Mouse (Mus musculus) stomach, postnatal 0 days (tissue): Measurements from ENCODE around the gene B3gnt2. TPM values are rescaled to one million over a fixed set of nuclear protein-coding genes. Genes with fewer than 3 reads are reported as not detected.

Experiments
- ATAC-seq: fragments of 200-750 bp; cut with Nextera tagmentation; 2 replicates; pipeline ENCODE4 v1.8.0; 2017; ENCODE audit not compliant: low FRiP score, low TSS enrichment
- DNase-seq: peaks from one replicate; pipeline ENCODE4 v3.0.0-alpha.2; 2016; ENCODE audit warnings: low spot score
- H3K27ac ChIP-seq: fragments of 300-500 bp; sonication (generic); replicated peaks from 2 replicates; pipeline ENCODE4 v1.5.1; 2014; ENCODE audit warnings: mild to moderate bottlenecking, control low read depth
- H3K27me3 ChIP-seq: fragments of 300-500 bp; sonication (generic); 2 replicates; pipeline ENCODE4 v1.6.1; 2014; ENCODE audit warnings: low read length; ENCODE audit not compliant: control insufficient read depth, insufficient read depth
- H3K36me3 ChIP-seq: fragments of 300-500 bp; sonication (generic); 2 replicates; pipeline ENCODE4 v1.6.1; 2014; ENCODE audit warnings: low read length, mixed read lengths; ENCODE audit not compliant: control insufficient read depth, insufficient read depth
- H3K4me1 ChIP-seq: fragments of 300-500 bp; sonication (generic); replicated peaks from 2 replicates; pipeline ENCODE4 v1.6.1; 2014; ENCODE audit warnings: antibody characterized with exemption; ENCODE audit not compliant: control insufficient read depth, insufficient read depth
- H3K4me2 ChIP-seq: fragments of 300-500 bp; sonication (generic); replicated peaks from 2 replicates; pipeline ENCODE4 v1.6.1; 2014; ENCODE audit warnings: low read depth, mild to moderate bottlenecking, control low read depth, moderate library complexity
- H3K4me3 ChIP-seq: fragments of 300-500 bp; sonication (generic); 2 replicates; pipeline ENCODE4 v1.5.1; 2014; ENCODE audit warnings: low read depth, low read length, control low read depth
- H3K9ac ChIP-seq: fragments of 300-500 bp; sonication (generic); 2 replicates; pipeline ENCODE4 v1.6.1; 2014; ENCODE audit warnings: mild to moderate bottlenecking, low read length, control low read depth, mixed read lengths
- H3K9me3 ChIP-seq: fragments of 300-500 bp; sonication (generic); 2 replicates; pipeline ENCODE4 v1.6.1; 2016; ENCODE audit warnings: low read length; ENCODE audit not compliant: control insufficient read depth
- CTCF ChIP-seq: IDR thresholded peaks from 2 replicates; pipeline ENCODE4 v1.5.1; 2016; ENCODE audit warnings: antibody characterized with exemption, low read depth, mild to moderate bottlenecking, moderate library complexity
- EP300 ChIP-seq: optimal IDR thresholded peaks from 2 replicates; pipeline ENCODE3; 2016; ENCODE audit warnings: antibody characterized with exemption
- WGBS: fragments of 180-500 bp; shearing (Covaris S2); extraction: QIAGEN DNeasy Blood & Tissue Kit; methylation state at CpG from one replicate; pipeline ENCODE4 v1.1.7; 2014; 5-methylcytosine and 5-hydroxymethylcytosine counted together
- polyA plus RNA-seq: library from polyadenylated mRNA; unstranded; fragments of >200 nt; fragmentation: Nextera tagmentation; extraction: Ambion mirVana; gene quantifications from 2 replicates; pipeline ENCODE4 v1.2.1, GENCODE M21; 2015

Gene B3gnt2
- 15.1 and 18.4 TPM in 2 replicates for polyA plus RNA-seq

- H3K9ac ChIP-seq = peak within 1 kb of the TSS; percentile 88
- ATAC-seq (peak; percentile 63), DNase-seq (peak; percentile 83)
- H3K27ac ChIP-seq = peak within 1 kb of the TSS; percentile 97
- H3K36me3 ChIP-seq = no peaks in the 10 kb centered on the region
- no peaks in the 10 kb centered on the region for H3K9me3 ChIP-seq
- TF ChIP-seq EP300 = peak; percentile 49
- no peak for TF ChIP-seq CTCF
- no peaks in the 10 kb centered on the region for H3K27me3 ChIP-seq
- peak within 1 kb of the TSS; percentile 91 for H3K4me2 ChIP-seq
- no peaks in the 10 kb centered on the region for H3K4me1 ChIP-seq
- WGBS = 4% methylated on average over 41 of the region's 41 CpGs
- peak within 1 kb of the TSS; percentile 91 for H3K4me3 ChIP-seq
Observed at GRCm38 (mm10) chr11:22860335-22861227, at the start of gene B3gnt2. B3gnt2 (minus strand) TSS chr11:22860961.

GRCm38 (mm10) chr11:22906453-22906865, 45.7 kb upstream of the B3gnt2 start:
- no peak for TF ChIP-seq EP300
- no peak for TF ChIP-seq CTCF
- Histone ChIP-seq H3K36me3 (no peaks in the 10 kb centered on the region), H3K27ac (no peak overlapping the region), H3K9me3 (no peaks in the 10 kb centered on the region), H3K4me1 (no peaks in the 10 kb centered on the region), H3K9ac (no peak overlapping the region), H3K4me3 (no peak overlapping the region), H3K4me2 (no peak overlapping the region), H3K27me3 (no peaks in the 10 kb centered on the region)
- ATAC-seq (peak; percentile 35; the same call in 1 of the 2 replicates), DNase-seq (no peak)

DNA sequence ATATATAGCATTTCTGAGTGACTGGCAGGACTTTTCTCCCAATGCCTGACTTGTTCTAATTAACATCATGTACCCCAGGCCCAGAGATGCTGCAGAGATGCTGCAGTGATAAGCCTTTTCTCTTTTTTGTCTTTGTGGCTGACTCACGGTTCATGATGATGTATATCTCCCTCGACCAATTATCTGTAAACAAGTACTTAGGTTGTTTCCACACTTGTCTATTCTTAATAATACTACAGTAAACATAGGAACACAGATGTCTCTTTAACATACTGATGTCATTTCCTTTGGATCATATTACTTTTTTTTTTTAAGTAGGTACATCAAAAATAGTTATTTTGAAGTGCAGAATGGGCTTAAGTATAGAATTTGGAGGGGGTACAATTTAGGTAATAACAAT, 42.2 kb upstream of the B3gnt2 start:
- DNase-seq (no peak), ATAC-seq (no peak)
- Histone ChIP-seq H3K9me3 (no peaks in the 10 kb centered on the region), H3K27me3 (no peaks in the 10 kb centered on the region), H3K27ac (no peak overlapping the region), H3K36me3 (0 out of 2 replicates have a peak, but pooled peaks cover 3% of the 10 kb centered on the region), H3K4me1 (no peaks in the 10 kb centered on the region), H3K9ac (no peak overlapping the region), H3K4me2 (no peak overlapping the region), H3K4me3 (no peak overlapping the region)
- TF ChIP-seq CTCF (no peak), EP300 (no peak)
- WGBS = 52% methylated on average over 2 of the region's 2 CpGs

DNA sequence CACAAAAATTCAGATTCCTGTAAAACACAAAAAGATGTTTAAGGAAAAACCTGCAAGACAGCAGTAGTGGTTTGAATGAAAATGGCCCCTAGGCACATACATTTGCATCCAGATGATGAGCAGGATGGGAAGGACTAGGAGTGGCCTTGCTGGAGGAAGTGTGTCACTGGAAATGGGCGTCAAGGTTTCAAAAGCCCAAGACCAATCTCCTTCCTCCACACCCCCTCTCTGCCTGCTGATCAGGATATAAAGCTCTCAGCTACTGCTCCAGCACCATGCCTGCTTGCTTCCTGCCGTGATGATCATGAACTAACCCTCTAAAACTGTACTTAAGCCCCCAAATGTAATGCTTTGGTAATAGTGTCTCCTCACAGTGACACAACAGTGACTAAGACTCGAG, 39.3 kb upstream of the B3gnt2 start:
- WGBS = 84% methylated on average over 3 of the region's 3 CpGs
- H3K27me3 ChIP-seq = no peaks in the 10 kb centered on the region
- H3K27ac ChIP-seq = no peak overlapping the region
- no peak overlapping the region for H3K4me3 ChIP-seq
- TF ChIP-seq CTCF (no peak), EP300 (no peak)
- H3K36me3 ChIP-seq = 0 out of 2 replicates have a peak, but pooled peaks cover 3% of the 10 kb centered on the region
- DNase-seq (no peak), ATAC-seq (no peak)
- no peak overlapping the region for H3K9ac ChIP-seq
- no peaks in the 10 kb centered on the region for H3K4me1 ChIP-seq
- H3K4me2 ChIP-seq = no peak overlapping the region
- H3K9me3 ChIP-seq = no peaks in the 10 kb centered on the region

DNA sequence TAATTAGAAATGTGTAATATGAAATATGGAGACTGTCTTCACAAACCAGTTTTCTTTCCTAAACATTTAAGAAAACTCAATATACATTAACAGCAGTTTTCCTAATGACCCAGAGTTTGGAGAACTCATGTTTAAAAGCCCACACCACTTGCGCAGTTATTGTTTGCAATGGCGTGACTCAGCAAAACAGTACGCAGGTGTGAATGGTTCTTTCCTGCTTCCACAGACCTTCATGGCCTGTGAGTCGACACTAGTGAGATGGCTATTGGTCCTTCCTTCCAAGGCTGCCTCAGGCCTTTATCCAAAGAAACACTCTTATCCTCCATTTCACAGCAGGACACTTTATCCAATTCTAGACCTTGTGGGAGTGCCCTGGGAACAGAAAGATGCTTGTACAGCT, 36.9 kb upstream of the B3gnt2 start:
- Histone ChIP-seq H3K4me3 (no peak overlapping the region), H3K9me3 (no peaks in the 10 kb centered on the region), H3K27ac (no peak overlapping the region), H3K4me2 (no peak overlapping the region), H3K36me3 (0 out of 2 replicates have a peak, but pooled peaks cover 3% of the 10 kb centered on the region), H3K4me1 (no peaks in the 10 kb centered on the region), H3K9ac (no peak overlapping the region), H3K27me3 (no peaks in the 10 kb centered on the region)
- no peak for DNase-seq
- no peak for TF ChIP-seq CTCF
- no peak for TF ChIP-seq EP300
- WGBS = 89% methylated on average over 4 of the region's 4 CpGs
- ATAC-seq = no peak

DNA sequence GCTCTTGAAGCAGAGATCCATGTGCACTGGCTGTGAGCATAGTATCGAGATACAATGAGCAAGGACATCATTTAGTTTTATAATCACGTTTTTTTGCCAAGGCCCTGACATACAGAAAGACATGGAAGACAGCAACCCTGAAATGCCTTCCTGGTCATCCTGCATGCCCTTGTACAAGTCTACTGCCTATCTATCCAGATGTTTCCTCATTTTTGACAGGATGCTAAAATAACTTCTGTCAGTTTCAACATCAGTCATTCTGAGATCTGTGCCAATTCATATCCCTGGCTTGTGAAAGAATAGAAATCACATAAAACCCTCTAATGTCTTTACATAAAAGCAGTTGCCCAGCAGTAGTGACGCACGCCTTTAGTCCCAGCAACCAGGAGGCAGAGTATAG, 36.4 kb upstream of the B3gnt2 start:
- ATAC-seq = no peak
- no peak overlapping the region for H3K4me2 ChIP-seq

More for the DNA sequence above, 36.4 kb upstream of the B3gnt2 start:
- DNase-seq = no peak
- Histone ChIP-seq H3K9me3 (no peaks in the 10 kb centered on the region), H3K4me3 (no peak overlapping the region), H3K27me3 (no peaks in the 10 kb centered on the region), H3K4me1 (no peaks in the 10 kb centered on the region), H3K9ac (no peak overlapping the region), H3K27ac (no peak overlapping the region), H3K36me3 (0 out of 2 replicates have a peak, but pooled peaks cover 3% of the 10 kb centered on the region)
- TF ChIP-seq CTCF = no peak
- no peak for TF ChIP-seq EP300
- 80% methylated on average over 4 of the region's 4 CpGs for WGBS
